Mouse (Mus musculus): Measurements from ENCODE around the gene Rasa4.
"Not testable (repeated sequence)": the region's sequence is repeated elsewhere in the genome, so short reads cannot be mapped to it uniquely, and the experiment has no call there.

The Rasa4 gene

DNA sequence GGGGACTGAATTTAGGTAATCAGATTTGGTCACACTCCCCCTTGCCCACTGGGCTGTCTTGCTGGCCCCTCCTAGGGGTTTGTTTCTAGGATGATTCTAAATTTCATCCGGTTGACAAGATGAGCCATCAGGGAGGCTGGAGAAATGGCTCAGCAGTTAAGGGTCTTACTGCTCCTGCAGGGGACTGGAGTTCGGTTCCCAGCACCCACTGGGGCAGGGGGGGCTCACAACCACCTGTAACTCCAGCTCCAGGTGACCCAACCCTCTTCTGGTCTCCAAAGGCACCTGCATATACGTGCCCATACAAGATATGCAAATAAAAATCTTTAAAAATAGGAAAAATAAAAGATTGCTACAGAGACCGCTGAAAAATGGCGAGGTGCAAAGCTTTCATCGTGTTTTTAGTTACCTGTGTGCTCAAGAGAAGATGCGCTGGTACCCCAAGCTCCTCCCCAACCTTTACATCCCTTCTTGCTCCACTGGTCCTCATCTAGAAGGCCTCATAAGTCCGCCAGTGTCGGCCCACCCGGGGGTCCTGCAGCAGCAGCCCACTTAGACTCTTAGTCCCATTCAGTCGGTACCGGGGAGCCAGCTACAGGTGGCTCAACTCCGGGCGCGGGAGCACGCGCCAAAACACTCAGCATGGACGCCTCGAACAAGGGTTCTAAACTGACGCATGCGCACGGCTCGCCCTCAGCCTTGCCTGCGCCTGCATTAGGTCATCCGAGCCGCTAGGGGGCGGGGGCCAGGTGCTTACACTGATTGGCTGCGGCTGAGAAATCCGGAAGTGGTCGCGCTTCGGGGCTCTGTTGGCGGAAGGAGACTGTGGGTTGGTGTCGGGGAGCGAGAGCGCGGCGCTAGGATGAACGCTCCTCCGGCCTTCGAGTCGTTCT, 32.4 kb downstream of the Rasa4 start, which contains the start of gene Polr2j:
Polr2j (plus strand) TSS at position 741 of the 893 bp plus-strand sequence.
- DNase-seq = peak; percentile 98

- no peak for DNase-seq
Observed at GRCm38 (mm10) chr5:136116784-136117112, 33.0 kb downstream of the Rasa4 start.

- DNase-seq = no peak
Observed at GRCm38 (mm10) chr5:136122165-136122564, 38.4 kb downstream of the Rasa4 start.

DNA sequence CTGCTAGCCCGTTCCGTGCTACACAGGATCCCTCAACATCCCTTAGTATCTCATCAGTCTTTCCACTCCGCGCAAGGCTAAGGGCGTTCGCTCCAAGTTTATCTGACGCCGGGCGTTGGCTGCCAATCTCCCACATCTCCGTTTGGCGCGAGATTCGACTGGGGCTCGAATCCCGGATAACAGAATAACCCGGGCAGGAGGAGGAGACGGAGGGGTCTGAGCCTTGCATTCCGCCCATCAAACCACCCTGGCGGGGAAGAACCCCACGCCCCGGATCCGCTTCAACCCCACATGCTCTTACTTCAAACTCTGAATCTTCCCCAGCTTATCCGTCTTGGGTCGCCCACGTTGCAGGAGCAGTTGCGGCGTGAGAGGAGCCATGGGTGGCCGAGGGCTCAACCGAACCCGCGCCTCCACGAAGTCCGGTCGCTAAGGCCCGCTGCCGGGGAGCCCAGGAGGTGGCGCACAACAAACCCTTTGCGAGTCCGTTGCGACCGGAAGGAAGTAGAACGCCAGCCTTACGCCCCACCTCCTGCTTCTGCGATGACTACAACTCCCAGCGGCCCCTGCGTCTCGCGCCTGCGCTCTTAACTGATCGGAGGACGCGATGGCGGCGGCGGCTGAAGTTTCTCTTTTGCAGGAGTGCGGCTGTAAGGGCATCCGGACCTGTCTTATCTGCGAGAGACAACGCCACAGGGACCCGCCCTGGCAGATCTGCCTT, 52.0 kb downstream of the Rasa4 start, which contains the start of the genes Lrwd1 and Alkbh4:
Lrwd1 (minus strand) TSS at position 504 of the 721 bp plus-strand sequence.
Alkbh4 (plus strand) TSS at position 576 of the 721 bp plus-strand sequence.
- peak; percentile 97 to 98 for DNase-seq

DNA sequence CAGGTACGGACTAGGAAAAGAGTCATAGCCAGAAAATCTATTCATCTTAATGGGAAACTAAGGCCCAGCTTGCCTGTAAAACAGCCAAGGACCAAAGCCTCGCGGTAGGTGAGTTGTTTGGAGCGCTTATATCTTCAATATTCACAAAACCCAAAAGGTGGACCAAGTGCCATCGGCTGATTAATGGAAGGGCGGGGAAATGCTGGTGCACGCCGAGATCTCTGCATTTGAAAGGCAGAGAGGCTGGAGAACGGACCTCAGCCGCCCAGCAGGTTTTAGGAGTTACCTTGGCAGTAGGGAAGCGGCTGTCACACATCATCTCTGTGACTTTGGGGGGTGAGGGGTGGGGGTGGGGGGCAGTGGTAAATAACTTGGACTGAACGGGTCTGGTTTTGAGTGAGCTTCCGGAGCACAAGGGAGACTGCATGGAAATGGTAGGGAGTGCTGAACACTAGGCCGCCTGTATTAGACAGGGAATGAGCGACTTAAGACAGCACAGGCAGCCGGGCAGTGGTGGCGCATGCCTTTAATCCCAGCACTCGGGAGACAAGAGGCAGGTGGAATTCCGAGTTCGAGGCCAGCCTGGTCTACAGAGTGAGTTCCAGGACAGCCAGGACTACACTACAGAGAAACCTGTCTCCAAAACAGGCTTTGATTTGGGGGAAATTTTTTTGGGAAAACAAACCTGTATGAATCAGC, 52.7 kb downstream of the Rasa4 start:
- peak; percentile 24 to 35 for DNase-seq

GRCm38 (mm10) chr5:136137658-136138274, 54.0 kb downstream of the Rasa4 start:
- DNase-seq = peak; percentile 71 to 79

- no peak for DNase-seq
Observed at GRCm38 (mm10) chr5:136139393-136139792, 55.7 kb downstream of the Rasa4 start.

GRCm38 (mm10) chr5:136140057-136140482, 56.4 kb downstream of the Rasa4 start:
- no peak for DNase-seq

- no peak for DNase-seq
Observed at GRCm38 (mm10) chr5:136142746-136143145, 59.0 kb downstream of the Rasa4 start.

GRCm38 (mm10) chr5:136143161-136143755, 59.5 kb downstream of the Rasa4 start:
- DNase-seq = peak; percentile 27 to 29

GRCm38 (mm10) chr5:136144606-136145430, 61.1 kb downstream of the Rasa4 start:
- DNase-seq = peak; percentile 41 to 65

DNA sequence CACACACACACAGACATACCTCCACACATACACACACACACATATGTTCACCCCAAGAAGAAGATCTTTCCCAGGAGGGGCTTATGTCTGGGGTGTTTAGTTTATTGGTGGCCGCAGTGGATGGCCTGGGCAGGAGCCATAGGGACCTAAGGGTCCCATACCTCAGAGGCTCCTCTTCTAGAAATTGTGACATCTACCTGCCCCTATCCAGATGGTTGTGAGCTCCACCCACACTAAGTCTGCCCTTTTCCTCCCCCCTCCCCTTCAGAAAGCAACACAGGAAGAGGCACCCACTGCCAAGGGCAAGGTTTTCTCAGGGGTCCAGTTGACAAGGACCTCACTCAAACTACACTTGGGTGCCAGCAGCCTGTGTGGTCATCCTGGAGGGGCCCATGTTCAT, 63.2 kb downstream of the Rasa4 start:
- DNase-seq = no peak

DNA sequence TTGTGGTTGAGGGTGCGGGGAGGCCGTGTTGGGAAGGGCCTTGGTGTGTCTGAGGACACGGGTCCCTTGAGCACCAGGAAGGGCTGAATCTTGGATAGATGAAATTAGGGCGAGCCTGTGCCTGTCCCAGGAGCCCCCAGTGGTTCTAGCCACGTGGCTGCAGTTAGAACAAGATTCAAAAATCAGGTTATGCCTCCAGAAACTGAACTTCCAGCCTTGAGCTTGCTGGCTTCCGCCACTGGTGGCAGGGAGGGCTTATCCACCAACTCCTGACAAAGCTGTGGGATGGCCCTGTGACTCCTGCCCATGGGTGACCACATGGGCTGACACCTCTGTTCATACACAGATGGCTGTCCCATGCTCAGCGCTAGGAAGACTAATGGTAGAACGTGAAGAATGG, 64.0 kb downstream of the Rasa4 start:
- DNase-seq = no peak

DNA sequence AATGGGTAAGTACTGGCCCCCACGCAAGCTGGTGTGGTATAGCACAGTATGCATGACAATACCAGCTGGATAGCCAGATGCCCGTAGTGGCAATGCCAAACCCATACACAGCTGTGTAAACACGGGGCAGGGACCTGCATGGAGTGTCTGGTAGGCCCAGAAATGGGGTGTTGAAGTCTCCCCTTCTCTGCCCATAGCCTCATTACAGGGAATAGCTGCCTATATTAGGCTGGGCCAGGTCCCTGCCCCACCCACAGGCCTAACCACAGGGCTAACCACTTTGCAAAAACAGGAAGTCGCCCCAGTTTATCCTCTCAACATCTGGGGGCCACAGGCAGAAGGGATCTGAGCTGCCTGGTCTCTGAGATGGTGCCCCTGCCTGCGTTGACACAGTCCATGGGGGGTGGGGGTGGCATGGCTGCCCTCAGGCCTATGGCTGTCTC, 65.4 kb downstream of the Rasa4 start:
- DNase-seq = not testable (repeated sequence)

DNA sequence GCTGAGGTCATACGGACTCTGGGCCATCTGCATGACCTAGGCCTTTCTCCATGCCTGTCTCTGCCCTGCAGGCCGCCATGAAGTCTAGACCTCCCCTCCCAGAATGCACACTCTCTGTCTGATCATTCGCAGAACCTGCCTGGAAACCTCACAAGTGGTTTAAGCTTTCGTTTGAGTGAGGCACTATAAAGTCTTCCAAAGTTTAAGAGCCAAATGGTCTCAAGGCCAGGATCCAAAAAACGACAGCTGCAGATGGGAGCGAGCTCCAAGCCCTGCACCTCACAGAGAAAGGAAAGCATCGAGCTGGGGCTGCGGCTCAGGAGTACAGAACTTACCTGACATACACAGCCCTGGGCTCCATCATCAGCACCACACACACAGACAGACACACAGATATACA, 68.6 kb downstream of the Rasa4 start:
- no peak for DNase-seq

GRCm38 (mm10) chr5:136155399-136155798, 71.7 kb downstream of the Rasa4 start:
- peak; percentile 47 to 66 for DNase-seq

- peak; percentile 45 to 63 for DNase-seq
Observed at GRCm38 (mm10) chr5:136160084-136160483, 76.4 kb downstream of the Rasa4 start.
